Mouse (Mus musculus) left cerebral cortex, postnatal 10 days (tissue): Measurements from ENCODE around the gene Rpl22. TPM values are rescaled to one million over a fixed set of nuclear protein-coding genes. Genes with fewer than 3 reads are reported as not detected.
A peak's percentile ranks its signal among the peaks of the same experiment; 100 is the strongest.

ENCODE experiments used
- DNase-seq, 2 experiments: peaks; one replicate each; pipeline ENCODE4 v3.0.0; 2021 to 2022; ENCODE audit warnings: low spot score in 2 of 2, mixed read lengths in 1 of 2; ENCODE audit errors: extremely low spot score in 1 of 2
- intact Hi-C: fragments of 180-260 bp; cut with DNase I; formaldehyde crosslinking; loops from one replicate; pipeline ENCODE4 v1.15.1; 2025
- total RNA-seq, 2 experiments: library from RNA; stranded (reverse); gene quantifications; 2 replicates each; pipeline ENCODE4 v1.2.3; 2021

Rpl22 gene
- total RNA-seq, 2 experiments from 2014 or later = 224 to 239 TPM

DNA sequence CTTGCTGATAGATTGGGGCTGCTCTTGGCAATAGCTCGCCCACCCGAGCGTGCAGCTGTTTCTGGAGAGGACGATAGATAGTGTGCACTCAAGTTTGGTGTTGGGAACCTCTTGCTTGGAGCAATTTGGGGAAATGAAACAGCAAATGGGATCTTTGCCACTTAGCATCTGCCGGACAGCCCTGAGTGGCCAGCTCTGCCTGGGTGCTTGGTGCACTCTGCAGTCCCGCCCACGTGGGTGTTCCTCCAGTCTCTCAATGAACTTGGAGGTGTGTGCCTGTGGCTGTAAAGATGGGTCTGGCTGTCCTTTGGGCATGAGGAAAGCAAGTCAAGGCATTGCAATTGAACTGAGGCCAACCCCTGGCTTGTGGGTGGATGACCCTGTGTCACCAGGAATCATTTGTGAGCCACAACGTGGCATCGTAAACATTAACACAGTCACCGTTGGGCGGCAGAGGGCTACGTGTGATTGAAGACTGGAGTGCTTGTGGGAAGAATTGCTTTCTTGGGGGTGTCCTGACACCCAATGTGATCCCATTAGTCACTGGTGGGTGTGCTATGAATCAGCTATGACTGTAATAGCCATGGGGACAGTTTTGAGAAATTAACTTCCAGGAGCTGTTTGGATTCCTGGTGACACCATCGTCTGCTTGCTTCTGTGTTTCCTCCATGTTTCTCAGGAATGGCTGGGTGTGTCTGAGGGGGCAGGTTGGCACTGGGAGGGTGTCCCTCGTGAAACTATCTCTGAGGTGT lies 28.5 kb downstream of the Rpl22 start:
- intact Hi-C loops = no loop called here
- no peak for DNase-seq

DNA sequence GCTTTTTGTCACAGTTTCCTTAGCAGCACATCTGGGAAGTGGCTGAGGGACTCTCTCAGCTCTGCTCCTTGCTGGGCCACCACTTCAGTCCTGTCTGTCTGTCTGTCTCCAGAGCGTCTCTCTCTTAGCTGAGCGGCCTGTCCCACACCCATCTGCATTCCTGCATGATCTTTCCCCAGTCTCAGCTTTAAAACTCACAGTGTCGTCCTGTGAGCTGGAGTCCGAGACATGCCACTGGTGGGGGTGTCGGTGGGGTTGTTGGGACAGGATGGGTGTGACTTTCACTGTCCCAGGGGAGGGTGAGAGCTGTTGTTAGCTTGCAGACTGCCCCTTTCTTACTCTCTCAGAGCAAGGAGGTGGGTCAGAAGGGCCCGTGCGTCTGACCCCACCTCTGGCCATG lies 30.1 kb downstream of the Rpl22 start:
- intact Hi-C loops = no loop called here
- DNase-seq = no peak

DNA sequence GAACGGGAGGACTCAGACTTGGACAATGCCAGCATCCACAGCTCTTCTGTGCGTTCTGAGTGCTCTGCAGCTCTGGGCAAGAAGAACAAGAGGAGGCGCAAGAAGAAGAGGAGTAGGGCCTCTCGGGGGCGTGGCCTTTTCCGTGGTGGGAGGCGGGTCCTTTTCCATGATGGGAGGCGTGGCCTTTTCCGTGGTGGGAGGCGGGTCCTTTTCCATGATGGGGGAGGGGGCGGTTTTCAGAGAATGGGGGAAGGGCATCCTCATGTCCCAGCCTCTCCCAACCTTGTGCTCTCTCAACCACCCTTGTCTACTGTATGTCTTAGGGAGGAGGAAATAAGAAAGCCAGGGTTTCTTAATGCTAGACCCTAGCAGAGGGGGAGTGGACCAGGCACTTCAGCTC lies 34.2 kb downstream of the Rpl22 start:
- intact Hi-C loops = no loop called here
- no peak for DNase-seq

GRCm38 (mm10) chr4:152360855-152361254 lies 35.3 kb downstream of the Rpl22 start:
- intact Hi-C loops = no loop called here

GRCm38 (mm10) chr4:152362180-152362579 lies 36.6 kb downstream of the Rpl22 start:
- no peak for DNase-seq
- intact Hi-C loops = no loop called here

More at GRCm38 (mm10) chr4:152360855-152361254, 35.3 kb downstream of the Rpl22 start:
- DNase-seq = peak in 1 of 2 experiments; percentile 64

- intact Hi-C loops = no loop called here
- DNase-seq = no peak
Measured at GRCm38 (mm10) chr4:152365228-152365627, 39.7 kb downstream of the Rpl22 start.

GRCm38 (mm10) chr4:152382528-152383252 lies 57.1 kb downstream of the Rpl22 start:
- intact Hi-C loops = no loop called here

More at GRCm38 (mm10) chr4:152382528-152383252, 57.1 kb downstream of the Rpl22 start:
- DNase-seq = no peak

Other genes with a start within 250 kb of the Rpl22 start
- gene Tnfrsf25, start 209.8 kb upstream of the Rpl22 start, total RNA-seq = 1 to 10 TPM; 3.9 to 4.7 TPM
- gene Espn, start 173.4 kb upstream of the Rpl22 start, total RNA-seq = under 1 TPM; 0.32 to 0.41 TPM
- gene Hes2, start 166.9 kb upstream of the Rpl22 start, total RNA-seq = not detected
- gene Acot7, start 147.6 kb upstream of the Rpl22 start, total RNA-seq = 100 to 1,000 TPM; 415 to 420 TPM
- gene Gpr153, start 51.5 kb upstream of the Rpl22 start, total RNA-seq = 10 to 100 TPM; 32.9 to 35.7 TPM
- gene Hes3, start 34.1 kb upstream of the Rpl22 start, total RNA-seq = not detected
- gene Icmt, start 28.5 kb upstream of the Rpl22 start, total RNA-seq = 10 to 100 TPM; 31.7 to 32.3 TPM
- 1 to 10 TPM; 1.1 to 4.5 TPM for gene Rnf207, start 6.7 kb upstream of the Rpl22 start, total RNA-seq
- gene Chd5, start 12.9 kb downstream of the Rpl22 start, total RNA-seq = 100 to 1,000 TPM; 176 to 179 TPM
- gene Nphp4, start 151.0 kb downstream of the Rpl22 start, total RNA-seq = 10 to 100 TPM; 14.6 to 15.1 TPM
- gene Kcnab2, start 152.1 kb downstream of the Rpl22 start, total RNA-seq = 100 to 1,000 TPM; 123 to 134 TPM